Mouse (Mus musculus): ENCODE results near the gene Cadm3. TPM values are rescaled to one million over a fixed set of nuclear protein-coding genes. Genes with fewer than 3 reads are reported as not detected.

The Cadm3 gene
- polyA plus RNA-seq, 1 experiment, result 0.05 TPM

DNA sequence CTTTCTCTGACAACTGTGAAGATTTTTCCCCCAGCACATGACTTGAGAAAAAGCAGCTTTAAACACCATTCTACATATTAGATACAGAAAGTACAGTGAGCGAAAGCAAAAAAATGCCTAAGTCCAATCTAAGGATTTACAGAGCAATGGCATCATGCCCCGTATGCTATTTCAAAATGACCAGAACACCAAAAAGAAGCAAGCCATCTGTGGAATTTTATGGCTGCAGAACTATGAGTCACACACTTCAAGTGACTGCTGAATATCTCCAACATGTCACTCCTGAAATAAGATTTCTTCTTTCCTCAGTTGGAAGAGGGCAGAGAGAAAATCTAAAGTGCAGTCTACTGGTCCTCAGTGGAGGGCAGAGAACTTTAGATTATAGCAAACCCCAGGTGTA, 4.1 kb downstream of the Cadm3 start:
- Histone ChIP-seq H3K27me3 (ENCODE audit: control insufficient read depth) (peaks cover 48% of the 10 kb centered on the region), H3K4me1 (ENCODE audit: control insufficient read depth) (peaks cover 21% of the 10 kb centered on the region), H3K9me3 (ENCODE audit: control insufficient read depth, low read length) (peaks cover 5% of the 10 kb centered on the region; the same call in 1 of the 2 replicates), H3K36me3 (ENCODE audit: control insufficient read depth) (no peaks in the 10 kb centered on the region), H3K4me3 (replicated peaks) (no peak overlapping the region)
- no peak for TF ChIP-seq TAL1 (IDR thresholded peaks at IDR 0.05; ENCODE audit: low read length)
- TF ChIP-seq GATA1 (IDR thresholded peaks at IDR 0.05; ENCODE audit: low read length), result no peak

DNA sequence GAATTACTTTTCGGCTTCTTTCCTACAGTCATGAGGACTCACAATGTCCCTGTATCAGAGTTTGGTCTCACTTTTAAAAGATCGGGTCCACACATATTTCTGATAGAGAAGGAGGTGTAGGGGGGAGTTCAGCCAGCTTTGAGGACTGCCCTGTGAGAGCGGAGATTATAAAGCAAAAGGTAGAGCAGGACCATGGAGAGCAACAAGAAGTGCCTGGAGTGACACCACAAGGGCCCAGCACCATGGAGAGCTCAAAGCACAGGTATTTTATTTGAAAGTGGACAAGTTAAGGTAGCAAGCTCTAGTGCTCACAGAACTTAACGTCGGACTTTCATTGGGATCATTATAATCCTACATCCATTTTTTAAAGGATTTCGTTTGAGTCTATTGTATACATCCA, 5.8 kb downstream of the Cadm3 start:
- no peak for TF ChIP-seq TAL1 (IDR thresholded peaks at IDR 0.05; ENCODE audit: low read length)
- no peak for TF ChIP-seq GATA1 (IDR thresholded peaks at IDR 0.05; ENCODE audit: low read length)
- Histone ChIP-seq H3K9me3 (ENCODE audit: control insufficient read depth, low read length) (no peaks in the 10 kb centered on the region), H3K36me3 (ENCODE audit: control insufficient read depth) (no peaks in the 10 kb centered on the region), H3K4me1 (ENCODE audit: control insufficient read depth) (peaks cover 18% of the 10 kb centered on the region), H3K4me3 (replicated peaks) (no peak overlapping the region), H3K27me3 (ENCODE audit: control insufficient read depth) (peaks cover 30% of the 10 kb centered on the region)

- Histone ChIP-seq H3K9me3 (ENCODE audit: control insufficient read depth, low read length) (no peaks in the 10 kb centered on the region), H3K4me3 (replicated peaks) (no peak overlapping the region), H3K4me1 (ENCODE audit: control insufficient read depth) (peaks cover 20% of the 10 kb centered on the region), H3K27me3 (ENCODE audit: control insufficient read depth) (peaks cover 11% of the 10 kb centered on the region), H3K36me3 (ENCODE audit: control insufficient read depth) (peaks cover 10% of the 10 kb centered on the region)
- TF ChIP-seq GATA1 (IDR thresholded peaks at IDR 0.05; ENCODE audit: low read length), result no peak
- no peak for TF ChIP-seq TAL1 (IDR thresholded peaks at IDR 0.05; ENCODE audit: low read length)
Observed at GRCm38 (mm10) chr1:173359590-173360290, 7.8 kb downstream of the Cadm3 start.

- no peak for TF ChIP-seq GATA1 (IDR thresholded peaks at IDR 0.05; ENCODE audit: low read length)
- TF ChIP-seq TAL1 (IDR thresholded peaks at IDR 0.05; ENCODE audit: low read length), result no peak
- no peaks in the 10 kb centered on the region for H3K9me3 ChIP-seq (ENCODE audit: control insufficient read depth, low read length)
- H3K36me3 ChIP-seq (ENCODE audit: control insufficient read depth), result peaks cover 17% of the 10 kb centered on the region
- H3K27me3 ChIP-seq (ENCODE audit: control insufficient read depth), result no peaks in the 10 kb centered on the region; the same call in 1 of the 2 replicates
- H3K4me1 ChIP-seq (ENCODE audit: control insufficient read depth), result peaks cover 36% of the 10 kb centered on the region
- H3K4me3 ChIP-seq (replicated peaks), result no peak overlapping the region
Observed at GRCm38 (mm10) chr1:173357799-173358198, 9.7 kb downstream of the Cadm3 start.

- Histone ChIP-seq H3K27me3 (ENCODE audit: control insufficient read depth) (no peaks in the 10 kb centered on the region; the same call in 1 of the 2 replicates), H3K36me3 (ENCODE audit: control insufficient read depth) (peaks cover 24% of the 10 kb centered on the region), H3K9me3 (ENCODE audit: control insufficient read depth, low read length) (no peaks in the 10 kb centered on the region), H3K4me1 (ENCODE audit: control insufficient read depth) (peaks cover 45% of the 10 kb centered on the region), H3K4me3 (replicated peaks) (no peak overlapping the region)
- TF ChIP-seq TAL1 (IDR thresholded peaks at IDR 0.05; ENCODE audit: low read length), result no peak
- no peak for TF ChIP-seq GATA1 (IDR thresholded peaks at IDR 0.05; ENCODE audit: low read length)
Observed at GRCm38 (mm10) chr1:173356699-173357098, 10.8 kb downstream of the Cadm3 start.

DNA sequence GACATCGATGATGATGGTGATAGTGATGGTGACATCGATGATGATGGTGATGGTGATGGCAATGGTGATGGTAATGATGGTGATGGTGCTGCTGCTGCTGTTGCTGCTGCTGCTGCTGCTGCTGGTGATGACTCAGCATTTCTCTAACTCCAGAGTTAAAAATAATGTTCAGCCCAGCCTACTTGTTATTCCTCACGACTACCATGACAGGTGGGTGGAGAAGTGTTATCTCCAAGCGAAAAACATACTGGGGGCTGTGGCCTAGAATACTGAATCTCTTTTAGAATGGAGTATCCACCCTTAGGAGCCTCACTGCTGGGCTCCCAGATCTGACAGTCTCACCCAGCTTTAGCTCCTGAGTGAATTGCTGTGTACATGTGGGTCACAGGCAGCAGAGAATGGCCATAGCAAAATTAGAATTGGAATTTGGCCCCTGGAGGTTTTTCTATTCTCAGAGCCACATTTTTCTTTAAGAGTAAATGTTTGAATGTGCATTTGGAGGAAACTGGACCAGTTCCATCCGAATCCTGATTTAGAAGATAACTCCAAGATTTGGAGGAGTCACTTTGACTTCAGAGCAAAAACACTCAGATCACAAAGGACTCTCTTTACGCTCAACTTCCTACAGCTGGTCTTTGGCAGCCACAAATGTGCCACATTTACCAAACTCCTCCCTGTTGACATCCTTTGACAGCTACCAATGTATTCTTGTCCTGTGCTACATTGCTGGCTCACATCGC, 12.2 kb downstream of the Cadm3 start:
- no peaks in the 10 kb centered on the region; the same call in 1 of the 2 replicates for H3K27me3 ChIP-seq (ENCODE audit: control insufficient read depth)
- H3K9me3 ChIP-seq (ENCODE audit: control insufficient read depth, low read length), result no peaks in the 10 kb centered on the region
- peaks cover 26% of the 10 kb centered on the region for H3K36me3 ChIP-seq (ENCODE audit: control insufficient read depth)
- H3K4me3 ChIP-seq (replicated peaks), result peak overlapping the region; percentile 29
- TF ChIP-seq TAL1 (IDR thresholded peaks at IDR 0.05; ENCODE audit: low read length), result no peak
- TF ChIP-seq GATA1 (IDR thresholded peaks at IDR 0.05; ENCODE audit: low read length), result no peak
- H3K4me1 ChIP-seq (ENCODE audit: control insufficient read depth), result peaks cover 59% of the 10 kb centered on the region

- Histone ChIP-seq H3K27me3 (ENCODE audit: control insufficient read depth) (peaks cover 32% of the 10 kb centered on the region), H3K9me3 (ENCODE audit: control insufficient read depth, low read length) (no peaks in the 10 kb centered on the region), H3K4me1 (ENCODE audit: control insufficient read depth) (peaks cover 89% of the 10 kb centered on the region), H3K36me3 (ENCODE audit: control insufficient read depth) (peaks cover 17% of the 10 kb centered on the region), H3K4me3 (replicated peaks) (peak within 1 kb of the TSS; percentile 74)
- TF ChIP-seq GATA1 (IDR thresholded peaks at IDR 0.05; ENCODE audit: low read length), result peak; percentile 83
- no peak for TF ChIP-seq TAL1 (IDR thresholded peaks at IDR 0.05; ENCODE audit: low read length)
Observed at GRCm38 (mm10) chr1:173350372-173350957, 17.0 kb downstream of the Cadm3 start, which contains the start of gene Aim2. Gene Aim2, plus strand, starts transcription at chr1:173350879.

DNA sequence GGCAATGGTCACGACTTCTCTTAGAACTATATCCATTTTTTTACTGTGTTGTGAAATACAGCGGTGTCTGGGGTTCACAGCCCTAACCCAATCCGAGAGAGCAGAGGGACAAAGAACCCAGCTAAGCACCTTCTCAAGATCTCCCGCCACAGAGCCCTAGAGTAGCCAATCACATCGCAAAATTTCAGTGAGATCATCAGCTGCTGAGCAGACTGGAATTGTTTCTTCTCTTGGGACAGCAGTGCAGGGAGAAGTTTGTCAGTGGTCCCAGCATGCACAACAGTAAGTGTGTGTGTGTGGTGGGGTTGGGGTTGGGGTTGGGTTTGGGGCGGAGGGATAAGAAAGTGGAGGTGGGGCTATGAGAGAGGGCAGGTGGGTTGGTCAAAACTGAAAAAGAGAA, 17.5 kb downstream of the Cadm3 start:
- peak overlapping the region; percentile 74 for H3K4me3 ChIP-seq (replicated peaks)
- TF ChIP-seq TAL1 (IDR thresholded peaks at IDR 0.05; ENCODE audit: low read length) (no peak), GATA1 (IDR thresholded peaks at IDR 0.05; ENCODE audit: low read length) (no peak)
- peaks cover 35% of the 10 kb centered on the region for H3K27me3 ChIP-seq (ENCODE audit: control insufficient read depth)
- H3K36me3 ChIP-seq (ENCODE audit: control insufficient read depth), result peaks cover 17% of the 10 kb centered on the region
- H3K9me3 ChIP-seq (ENCODE audit: control insufficient read depth, low read length), result no peaks in the 10 kb centered on the region
- peaks cover 89% of the 10 kb centered on the region for H3K4me1 ChIP-seq (ENCODE audit: control insufficient read depth)

DNA sequence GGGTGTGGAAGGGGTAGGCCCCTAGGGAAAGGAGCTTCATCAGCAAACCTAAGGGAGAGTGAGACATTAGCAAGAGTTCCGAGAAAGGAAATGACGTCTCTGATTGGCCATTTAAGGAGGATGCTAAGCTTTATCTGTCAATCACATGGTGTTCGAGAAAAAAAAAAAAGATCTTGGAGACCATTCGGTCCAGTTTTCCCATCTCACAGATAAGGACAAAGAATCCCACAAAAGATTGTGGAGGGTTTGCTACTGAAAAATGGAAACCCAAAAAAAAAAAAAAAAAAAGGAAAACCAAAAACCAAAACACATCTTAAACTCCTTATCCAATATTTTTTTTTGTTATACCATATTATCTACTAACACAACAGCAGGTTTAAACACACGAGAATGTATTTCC, 18.3 kb downstream of the Cadm3 start:
- H3K9me3 ChIP-seq (ENCODE audit: control insufficient read depth, low read length), result no peaks in the 10 kb centered on the region
- peak overlapping the region; percentile 74 for H3K4me3 ChIP-seq (replicated peaks)
- TF ChIP-seq GATA1 (IDR thresholded peaks at IDR 0.05; ENCODE audit: low read length), result no peak
- no peak for TF ChIP-seq TAL1 (IDR thresholded peaks at IDR 0.05; ENCODE audit: low read length)
- H3K4me1 ChIP-seq (ENCODE audit: control insufficient read depth), result peaks cover 85% of the 10 kb centered on the region
- H3K36me3 ChIP-seq (ENCODE audit: control insufficient read depth), result peaks cover 15% of the 10 kb centered on the region
- H3K27me3 ChIP-seq (ENCODE audit: control insufficient read depth), result peaks cover 39% of the 10 kb centered on the region
